Mouse (Mus musculus): ENCODE measurements at regions not wholly inside any gene's neighbourhood (a gene's known extent, or its start where the extent isn't known, plus 50 kb on each side); places are given as distances from the start of the nearest gene placed in this dataset.

DNA sequence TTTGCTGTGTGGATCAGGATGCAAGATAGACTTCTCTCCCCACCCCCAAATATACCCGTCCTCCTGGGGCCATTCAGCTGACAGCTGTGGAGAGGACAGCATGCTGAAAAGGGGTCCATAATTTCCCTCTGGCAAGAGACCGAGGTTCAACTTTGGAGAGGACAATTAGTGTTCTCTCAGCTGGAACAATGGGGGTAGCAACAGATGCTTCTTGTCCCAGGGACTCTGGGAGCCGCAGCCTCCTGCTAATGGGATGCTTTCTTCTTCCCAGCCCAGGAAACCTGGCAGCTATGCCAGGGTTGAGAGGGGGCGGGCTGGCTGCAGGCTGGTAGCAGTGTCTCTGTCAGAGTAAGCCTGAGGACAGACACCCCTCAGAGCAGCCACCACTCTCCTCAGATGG, 433.0 kb upstream of the Sall1 start:
- TF ChIP-seq CTCF (IDR thresholded peaks at IDR 0.05; ENCODE audit: borderline replicate concordance, insufficient read depth, low read length) (no peak), POLR2A (IDR thresholded peaks at IDR 0.05; ENCODE audit: low read depth, low read length) (no peak)
